Mouse (Mus musculus): ENCODE results near the gene Dnase2b. TPM values are rescaled to one million over a fixed set of nuclear protein-coding genes. Genes with fewer than 3 reads are reported as not detected.

Dnase2b gene
- polyA plus RNA-seq, 1 experiment from 2014 or later: not detected

- Histone ChIP-seq H3K27ac (ENCODE audit: low read depth, low read length) (no peak overlapping the region), H3K9ac (replicated peaks; ENCODE audit: low read depth, low read length) (no peak overlapping the region), H3K4me1 (ENCODE audit: control insufficient read depth, insufficient read depth, low read length) (no peaks in the 10 kb centered on the region), H3K4me2 (ENCODE audit: low read depth, low read length) (no peak overlapping the region), H3K9me3 (ENCODE audit: control insufficient read depth, low read length) (no peaks in the 10 kb centered on the region), H3K27me3 (ENCODE audit: control insufficient read depth, insufficient read depth, low read length) (no peaks in the 10 kb centered on the region), H3K36me3 (ENCODE audit: control insufficient read depth, insufficient read depth, low read length) (no peaks in the 10 kb centered on the region), H3K4me3 (ENCODE audit: low read depth, low read length) (no peak overlapping the region)
- 91% methylated on average over 3 of the region's 3 CpGs for WGBS
- ATAC-seq (ENCODE audit: low read depth): no peak
Measured at GRCm38 (mm10) chr3:146569594-146569993, 45.8 kb downstream of the Dnase2b start.

GRCm38 (mm10) chr3:146567884-146568530 is 47.4 kb downstream of the Dnase2b start:
- Histone ChIP-seq H3K27me3 (ENCODE audit: control insufficient read depth, insufficient read depth, low read length) (no peaks in the 10 kb centered on the region), H3K9ac (replicated peaks; ENCODE audit: low read depth, low read length) (no peak overlapping the region), H3K36me3 (ENCODE audit: control insufficient read depth, insufficient read depth, low read length) (no peaks in the 10 kb centered on the region), H3K4me3 (ENCODE audit: low read depth, low read length) (no peak overlapping the region), H3K4me1 (ENCODE audit: control insufficient read depth, insufficient read depth, low read length) (no peaks in the 10 kb centered on the region), H3K9me3 (ENCODE audit: control insufficient read depth, low read length) (no peaks in the 10 kb centered on the region), H3K27ac (ENCODE audit: low read depth, low read length) (no peak overlapping the region), H3K4me2 (ENCODE audit: low read depth, low read length) (no peak overlapping the region)
- WGBS: 74% methylated on average over 9 of the region's 9 CpGs
- no peak for ATAC-seq (ENCODE audit: low read depth)

- no peak overlapping the region for H3K4me2 ChIP-seq (ENCODE audit: low read depth, low read length)
- H3K27ac ChIP-seq (ENCODE audit: low read depth, low read length): no peak overlapping the region
- 78% methylated on average over 7 of the region's 7 CpGs for WGBS
- no peak for ATAC-seq (ENCODE audit: low read depth)
- H3K36me3 ChIP-seq (ENCODE audit: control insufficient read depth, insufficient read depth, low read length): no peaks in the 10 kb centered on the region
- no peak overlapping the region for H3K4me3 ChIP-seq (ENCODE audit: low read depth, low read length)
- no peaks in the 10 kb centered on the region for H3K4me1 ChIP-seq (ENCODE audit: control insufficient read depth, insufficient read depth, low read length)
- no peaks in the 10 kb centered on the region for H3K9me3 ChIP-seq (ENCODE audit: control insufficient read depth, low read length)
- H3K27me3 ChIP-seq (ENCODE audit: control insufficient read depth, insufficient read depth, low read length): no peaks in the 10 kb centered on the region
- no peak overlapping the region for H3K9ac ChIP-seq (replicated peaks; ENCODE audit: low read depth, low read length)
Measured at GRCm38 (mm10) chr3:146567366-146567765, 48.0 kb downstream of the Dnase2b start.

GRCm38 (mm10) chr3:146565065-146565411 is 50.4 kb downstream of the Dnase2b start:
- no peak overlapping the region for H3K27ac ChIP-seq (ENCODE audit: low read depth, low read length)
- no peaks in the 10 kb centered on the region for H3K9me3 ChIP-seq (ENCODE audit: control insufficient read depth, low read length)
- no peaks in the 10 kb centered on the region for H3K27me3 ChIP-seq (ENCODE audit: control insufficient read depth, insufficient read depth, low read length)
- no peak for ATAC-seq (ENCODE audit: low read depth)
- no peaks in the 10 kb centered on the region for H3K36me3 ChIP-seq (ENCODE audit: control insufficient read depth, insufficient read depth, low read length)
- no peak overlapping the region for H3K9ac ChIP-seq (replicated peaks; ENCODE audit: low read depth, low read length)
- WGBS: 94% methylated on average over 1 of the region's 1 CpGs
- H3K4me2 ChIP-seq (ENCODE audit: low read depth, low read length): no peak overlapping the region
- H3K4me3 ChIP-seq (ENCODE audit: low read depth, low read length): no peak overlapping the region
- no peaks in the 10 kb centered on the region for H3K4me1 ChIP-seq (ENCODE audit: control insufficient read depth, insufficient read depth, low read length)

GRCm38 (mm10) chr3:146564268-146565064 is 50.9 kb downstream of the Dnase2b start:
- Histone ChIP-seq H3K4me3 (ENCODE audit: low read depth, low read length) (no peak overlapping the region), H3K27ac (ENCODE audit: low read depth, low read length) (no peak overlapping the region), H3K9ac (replicated peaks; ENCODE audit: low read depth, low read length) (no peak overlapping the region), H3K27me3 (ENCODE audit: control insufficient read depth, insufficient read depth, low read length) (no peaks in the 10 kb centered on the region), H3K4me2 (ENCODE audit: low read depth, low read length) (no peak overlapping the region), H3K36me3 (ENCODE audit: control insufficient read depth, insufficient read depth, low read length) (no peaks in the 10 kb centered on the region), H3K9me3 (ENCODE audit: control insufficient read depth, low read length) (no peaks in the 10 kb centered on the region), H3K4me1 (ENCODE audit: control insufficient read depth, insufficient read depth, low read length) (no peaks in the 10 kb centered on the region)
- ATAC-seq (ENCODE audit: low read depth): no peak
- 41% methylated on average over 14 of the region's 14 CpGs for WGBS

GRCm38 (mm10) chr3:146562936-146563335 is 52.5 kb downstream of the Dnase2b start:
- Histone ChIP-seq H3K27ac (ENCODE audit: low read depth, low read length) (no peak overlapping the region), H3K27me3 (ENCODE audit: control insufficient read depth, insufficient read depth, low read length) (no peaks in the 10 kb centered on the region), H3K4me1 (ENCODE audit: control insufficient read depth, insufficient read depth, low read length) (no peaks in the 10 kb centered on the region), H3K4me3 (ENCODE audit: low read depth, low read length) (no peak overlapping the region), H3K9ac (replicated peaks; ENCODE audit: low read depth, low read length) (no peak overlapping the region), H3K36me3 (ENCODE audit: control insufficient read depth, insufficient read depth, low read length) (no peaks in the 10 kb centered on the region), H3K9me3 (ENCODE audit: control insufficient read depth, low read length) (no peaks in the 10 kb centered on the region), H3K4me2 (ENCODE audit: low read depth, low read length) (no peak overlapping the region)
- 89% methylated on average over 7 of the region's 7 CpGs for WGBS
- ATAC-seq (ENCODE audit: low read depth): no peak

- H3K36me3 ChIP-seq (ENCODE audit: control insufficient read depth, insufficient read depth, low read length): no peaks in the 10 kb centered on the region
- no peaks in the 10 kb centered on the region for H3K27me3 ChIP-seq (ENCODE audit: control insufficient read depth, insufficient read depth, low read length)
- 89% methylated on average over 6 of the region's 6 CpGs for WGBS
- no peak overlapping the region for H3K4me3 ChIP-seq (ENCODE audit: low read depth, low read length)
- no peak overlapping the region for H3K9ac ChIP-seq (replicated peaks; ENCODE audit: low read depth, low read length)
- no peak for ATAC-seq (ENCODE audit: low read depth)
- no peak overlapping the region for H3K4me2 ChIP-seq (ENCODE audit: low read depth, low read length)
- H3K9me3 ChIP-seq (ENCODE audit: control insufficient read depth, low read length): no peaks in the 10 kb centered on the region
- no peak overlapping the region for H3K27ac ChIP-seq (ENCODE audit: low read depth, low read length)
- H3K4me1 ChIP-seq (ENCODE audit: control insufficient read depth, insufficient read depth, low read length): no peaks in the 10 kb centered on the region
Measured at GRCm38 (mm10) chr3:146557507-146557906, 57.9 kb downstream of the Dnase2b start.

- H3K4me2 ChIP-seq (ENCODE audit: low read depth, low read length): no peak overlapping the region
- no peak overlapping the region for H3K4me3 ChIP-seq (ENCODE audit: low read depth, low read length)
- WGBS: 96% methylated on average over 1 of the region's 1 CpGs
- H3K27me3 ChIP-seq (ENCODE audit: control insufficient read depth, insufficient read depth, low read length): no peaks in the 10 kb centered on the region
- H3K36me3 ChIP-seq (ENCODE audit: control insufficient read depth, insufficient read depth, low read length): no peaks in the 10 kb centered on the region
- no peak overlapping the region for H3K27ac ChIP-seq (ENCODE audit: low read depth, low read length)
- H3K9ac ChIP-seq (replicated peaks; ENCODE audit: low read depth, low read length): no peak overlapping the region
- ATAC-seq (ENCODE audit: low read depth): no peak
- no peaks in the 10 kb centered on the region for H3K9me3 ChIP-seq (ENCODE audit: control insufficient read depth, low read length)
- no peaks in the 10 kb centered on the region for H3K4me1 ChIP-seq (ENCODE audit: control insufficient read depth, insufficient read depth, low read length)
Measured at GRCm38 (mm10) chr3:146556567-146556966, 58.8 kb downstream of the Dnase2b start.

GRCm38 (mm10) chr3:146554816-146555215 is 60.6 kb downstream of the Dnase2b start:
- Histone ChIP-seq H3K27ac (ENCODE audit: low read depth, low read length) (no peak overlapping the region), H3K4me2 (ENCODE audit: low read depth, low read length) (no peak overlapping the region), H3K9me3 (ENCODE audit: control insufficient read depth, low read length) (no peaks in the 10 kb centered on the region), H3K9ac (replicated peaks; ENCODE audit: low read depth, low read length) (no peak overlapping the region), H3K27me3 (ENCODE audit: control insufficient read depth, insufficient read depth, low read length) (no peaks in the 10 kb centered on the region), H3K36me3 (ENCODE audit: control insufficient read depth, insufficient read depth, low read length) (no peaks in the 10 kb centered on the region), H3K4me3 (ENCODE audit: low read depth, low read length) (no peak overlapping the region), H3K4me1 (ENCODE audit: control insufficient read depth, insufficient read depth, low read length) (no peaks in the 10 kb centered on the region)
- no peak for ATAC-seq (ENCODE audit: low read depth)
- 83% methylated on average over 7 of the region's 7 CpGs for WGBS
